In genomic region chr6:141331464-141331863, GRCm38 (mm10) we compare ENCODE assay signal across 22 mouse cellular contexts.
DNase-seq lines count a peak whose midpoint lies in the region; ATAC-seq and TF ChIP-seq lines count a peak whose summit lies in the region.
"Had no signal": no experiment of that assay in that cellular context is flagged by ENCODE, and none has a peak within 500 bp of the region (broad histone marks: within the 10 kb centered on the region; RNA-seq: fewer than 3 reads in every experiment).

No protein-coding gene starts in this region.

- TF ChIP-seq CTCF in heart, adult 2 months (IDR thresholded peaks at IDR 0.05) = peak; percentile 55
- peak; percentile 24; the same call in 1 of the 2 replicates for TF ChIP-seq CTCF in liver, embryonic 14.5 days (IDR thresholded peaks at IDR 0.05; ENCODE audit: low read depth)
- TF ChIP-seq CTCF in CH12.LX (conservative IDR thresholded peaks at IDR 0.05 in 1 of 2, IDR thresholded peaks at IDR 0.05 in 1 of 2; ENCODE audit: low read depth in 2 of 2, low read length in 2 of 2) = peak; percentile 40 to 55; a peak in 3 of 4 replicates
- TF ChIP-seq CTCF in Patski (IDR thresholded peaks at IDR 0.05) = peak; percentile 30

- in situ Hi-C loops in CH12.LX (cut with MboI; ENCODE audit: low pct_ligation_motif_present, low pct_unique_long_range_greater_than_20kb, low sequenced_read_pairs) = loop anchor here (25.0 kb wide), 1 partner anchor 106 kb away; no protein-coding TSS in a partner anchor
- in situ Hi-C loops in Patski (cut with MboI; ENCODE audit: low pct_unique_long_range_greater_than_20kb) = no loop called here

- H3K4me3 ChIP-seq in heart, adult 2 months = no peak overlapping the region
- H3K4me3 ChIP-seq in liver, embryonic 14.5 days (ENCODE audit: insufficient read depth in 1 of 2, low read depth in 2 of 2, low read length in 2 of 2) = no peak overlapping the region
- H3K4me3 ChIP-seq in liver, embryonic 12.5 days = no peak overlapping the region
- no peak overlapping the region for H3K4me3 ChIP-seq in CH12.LX (replicated peaks in 1 of 3; ENCODE audit: low read depth in 2 of 3, low read length in 2 of 3, poor library complexity in 1 of 3)
- H3K4me3 ChIP-seq: embryonic facial prominence, embryonic 15.5 days; limb, embryonic 13.5 days; midbrain, embryonic 12.5 days; myocyte; stomach, embryonic 15.5 days had no signal

- no peaks in the 10 kb centered on the region for H3K27me3 ChIP-seq in heart, adult 2 months (ENCODE audit: control insufficient read depth, insufficient read depth, low read length)
- H3K27me3 ChIP-seq in liver, embryonic 14.5 days (ENCODE audit: control insufficient read depth, insufficient read depth, low read length) = no peaks in the 10 kb centered on the region
- no peaks in the 10 kb centered on the region for H3K27me3 ChIP-seq in liver, embryonic 12.5 days (replicated peaks)
- H3K27me3 ChIP-seq in CH12.LX (replicated peaks) (no peaks in the 10 kb centered on the region), Patski (no peaks in the 10 kb centered on the region)
- H3K27me3 ChIP-seq: embryonic facial prominence, embryonic 15.5 days; limb, embryonic 13.5 days; midbrain, embryonic 12.5 days; stomach, embryonic 15.5 days had no signal

- H3K9me3 ChIP-seq in liver, embryonic 14.5 days (ENCODE audit: control insufficient read depth, low read length) = no peaks in the 10 kb centered on the region
- H3K9me3 ChIP-seq in liver, embryonic 12.5 days (replicated peaks) = no peaks in the 10 kb centered on the region
- no peaks in the 10 kb centered on the region for H3K9me3 ChIP-seq in CH12.LX (replicated peaks; ENCODE audit: low read length)
- H3K9me3 ChIP-seq: embryonic facial prominence, embryonic 15.5 days; limb, embryonic 13.5 days; midbrain, embryonic 12.5 days; stomach, embryonic 15.5 days had no signal

- CTCF ChIA-PET in Patski (lab: Charles Lee) = interaction anchor here (1.3 kb wide), 1 partner anchor 15 kb away, joined by 4 read pairs; no protein-coding TSS in a partner anchor

- no peak overlapping the region for H3K27ac ChIP-seq in heart, adult 2 months
- H3K27ac ChIP-seq in liver, embryonic 14.5 days = no peak overlapping the region
- no peak overlapping the region for H3K27ac ChIP-seq in liver, embryonic 12.5 days
- H3K27ac ChIP-seq in CH12.LX (ENCODE audit: insufficient read depth, low read depth) = no peak overlapping the region
- H3K27ac ChIP-seq: embryonic facial prominence, embryonic 15.5 days; limb, embryonic 13.5 days; midbrain, embryonic 12.5 days; stomach, embryonic 15.5 days had no signal

- no peaks in the 10 kb centered on the region; the same call in 1 of the 2 replicates for H3K79me2 ChIP-seq in heart, adult 2 months (replicated peaks; ENCODE audit: control insufficient read depth, insufficient read depth, low read length)
- H3K79me2 ChIP-seq in CH12.LX (replicated peaks; ENCODE audit: control insufficient read depth, extremely low read depth, insufficient read depth, poor library complexity, severe bottlenecking) = no peaks in the 10 kb centered on the region

- no peak; the same call in none of the 2 replicates for TF ChIP-seq RAD21 in CH12.LX (IDR thresholded peaks at IDR 0.05; ENCODE audit: low read depth, low read length)

- WGBS in heart, adult 2 months = 60% methylated on average over 2 of the region's 2 CpGs
- 30% methylated on average over 2 of the region's 2 CpGs for WGBS in liver, embryonic 14.5 days (ENCODE audit: insufficient replicate concordance)
- WGBS in liver, embryonic 12.5 days (ENCODE audit: insufficient replicate concordance) = 29% methylated on average over 2 of the region's 2 CpGs

- intact Hi-C loops in heart, adult 2 months (cut with DNase I) = loop anchor here (5.0 kb wide), 1 partner anchor 116 kb away; no protein-coding TSS in a partner anchor
- intact Hi-C loops in heart, postnatal 25 days (cut with DNase I) = no loop called here

- POLR2A ChIA-PET in Patski (lab: Charles Lee) = no interaction called here

- H3K36me3 ChIP-seq in heart, adult 2 months (ENCODE audit: control insufficient read depth, insufficient read depth, low read length) = peaks cover 14% of the 10 kb centered on the region
- no peaks in the 10 kb centered on the region for H3K36me3 ChIP-seq in liver, embryonic 14.5 days (replicated peaks; ENCODE audit: control insufficient read depth, insufficient read depth, low read depth)
- no peaks in the 10 kb centered on the region for H3K36me3 ChIP-seq in liver, embryonic 12.5 days
- no peaks in the 10 kb centered on the region for H3K36me3 ChIP-seq in CH12.LX (replicated peaks in 1 of 2; ENCODE audit: control insufficient read depth in 1 of 2, insufficient read depth in 1 of 2, low read length in 1 of 2)
- H3K36me3 ChIP-seq: embryonic facial prominence, embryonic 15.5 days; limb, embryonic 13.5 days; midbrain, embryonic 12.5 days; stomach, embryonic 15.5 days had no signal

- TF ChIP-seq POLR2A in heart, adult 2 months (IDR thresholded peaks at IDR 0.05; ENCODE audit: insufficient read depth, low read depth, low read length) = no peak
- no peak for TF ChIP-seq POLR2A in CH12.LX (IDR thresholded peaks at IDR 0.05; ENCODE audit: low read depth, low read length)

- H3K4me1 ChIP-seq in heart, adult 2 months (ENCODE audit: control insufficient read depth, insufficient read depth, low read length) = peaks cover 4% of the 10 kb centered on the region
- peaks cover 0 to 7% of the 10 kb centered on the region in 2 experiments; a peak in 1 of 4 replicates for H3K4me1 ChIP-seq in liver, embryonic 14.5 days (replicated peaks; ENCODE audit: control insufficient read depth in 2 of 2, insufficient read depth in 2 of 2, low read length in 1 of 2)
- H3K4me1 ChIP-seq in liver, embryonic 12.5 days = peaks cover 2% of the 10 kb centered on the region; the same call in 1 of the 2 replicates
- no peaks in the 10 kb centered on the region for H3K4me1 ChIP-seq in CH12.LX (ENCODE audit: control insufficient read depth in 1 of 2, insufficient read depth in 2 of 2)
- H3K4me1 ChIP-seq: embryonic facial prominence, embryonic 15.5 days; limb, embryonic 13.5 days; midbrain, embryonic 12.5 days; stomach, embryonic 15.5 days had no signal

- ATAC-seq in liver, embryonic 14.5 days (ENCODE audit: insufficient read depth) = no peak
- ATAC-seq in liver, embryonic 12.5 days = no peak
- ATAC-seq in Patski = no peak
- ATAC-seq: inflammation-experienced regulatory T-cells, adult 6 months had no signal

- DNase-seq in heart, adult 2 months = no peak
- no peak for DNase-seq in heart, postnatal 25 days (ENCODE audit: low spot score)
- DNase-seq in liver, embryonic 14.5 days (ENCODE audit: low read depth in 3 of 3, low spot score in 3 of 3) = no peak
- DNase-seq in CH12.LX (ENCODE audit: extremely low read depth) = peak; percentile 9
- no peak for DNase-seq in Patski (ENCODE audit: low read depth, low spot score)
- no peak for DNase-seq in retina, embryonic 14.5 days (ENCODE audit: low spot score)
- DNase-seq: adrenal gland, postnatal 36 days; B cell, adult 2 months; cerebellum, adult 11-12 months; gastrocnemius, postnatal 10 days; kidney, adult 9 months; kidney, postnatal 4 days; lung, postnatal 36 days; spleen, adult 18-20 months; thymus, adult 2 months had no signal

- dilution Hi-C loops in CH12.LX (cut with MboI; ENCODE audit: extremely low pct_ligation_motif_present, extremely low pct_unique_long_range_greater_than_20kb, low sequenced_read_pairs) = no loop called here

- H3K4me2 ChIP-seq in liver, embryonic 14.5 days (ENCODE audit: low read depth) = no peak overlapping the region
- H3K4me2 ChIP-seq in liver, embryonic 12.5 days = no peak overlapping the region
- H3K4me2 ChIP-seq in CH12.LX (ENCODE audit: insufficient read depth, low read depth, poor library complexity, severe bottlenecking) = no peak overlapping the region
- H3K4me2 ChIP-seq: embryonic facial prominence, embryonic 15.5 days; limb, embryonic 13.5 days; midbrain, embryonic 12.5 days; stomach, embryonic 15.5 days had no signal

- no peak overlapping the region for H3K9ac ChIP-seq in heart, adult 2 months (ENCODE audit: low read depth, low read length)
- H3K9ac ChIP-seq in liver, embryonic 14.5 days (replicated peaks) = no peak overlapping the region
- no peak overlapping the region for H3K9ac ChIP-seq in liver, embryonic 12.5 days
- H3K9ac ChIP-seq in CH12.LX (ENCODE audit: insufficient read depth, low read depth) = no peak overlapping the region
- H3K9ac ChIP-seq: embryonic facial prominence, embryonic 15.5 days; limb, embryonic 13.5 days; midbrain, embryonic 12.5 days; stomach, embryonic 15.5 days had no signal

- TF ChIP-seq EP300 in heart, adult 2 months (IDR thresholded peaks at IDR 0.05; ENCODE audit: insufficient read depth, low read depth, low read length) = no peak
- no peak for TF ChIP-seq EP300 in liver, embryonic 14.5 days (IDR thresholded peaks at IDR 0.05; ENCODE audit: low read depth)
- no peak for TF ChIP-seq EP300 in CH12.LX (IDR thresholded peaks at IDR 0.05; ENCODE audit: low read length)

TF ChIP-seq in CH12.LX, 34 proteins besides CTCF, POLR2A, EP300 and RAD21:
- peak; percentile 34; the same call in 1 of the 2 replicates for TF ChIP-seq SMC3 (IDR thresholded peaks at IDR 0.05; ENCODE audit: low read depth, low read length)
- TF ChIP-seq KAT2A (IDR thresholded peaks at IDR 0.05; ENCODE audit: insufficient replicate concordance, low read length) = no peak
